Mouse (Mus musculus) telencephalon, adult 2 months (tissue): Measurements from ENCODE around the gene Il17rc.
A peak's percentile ranks its signal among the peaks of the same experiment; 100 is the strongest.

ENCODE experiments used
- DNase-seq: peaks from one replicate; pipeline ENCODE4 v3.0.0-alpha.2; 2011; ENCODE audit warnings: low read depth, low spot score

Il17rc gene

GRCm38 (mm10) chr6:113455007-113455406, 16.2 kb upstream of the Il17rc start:
- DNase-seq = no peak

- no peak for DNase-seq
Observed at GRCm38 (mm10) chr6:113457952-113458534, 13.2 kb upstream of the Il17rc start, which contains the start of gene Il17re. Gene Il17re (plus strand): TSS chr6:113458484.

GRCm38 (mm10) chr6:113458635-113459034, 12.6 kb upstream of the Il17rc start:
- DNase-seq = no peak

GRCm38 (mm10) chr6:113464040-113464439, 7.2 kb upstream of the Il17rc start:
- DNase-seq = no peak

GRCm38 (mm10) chr6:113465602-113466001, 5.6 kb upstream of the Il17rc start:
- DNase-seq = no peak

GRCm38 (mm10) chr6:113468512-113468911, 2.7 kb upstream of the Il17rc start:
- no peak for DNase-seq

GRCm38 (mm10) chr6:113469021-113469420, 2.2 kb upstream of the Il17rc start:
- no peak for DNase-seq

GRCm38 (mm10) chr6:113469432-113469831, 1.8 kb upstream of the Il17rc start:
- no peak for DNase-seq

GRCm38 (mm10) chr6:113472061-113472460, 834 bp downstream of the Il17rc start:
- no peak for DNase-seq

- no peak for DNase-seq
Observed at GRCm38 (mm10) chr6:113473246-113473645, 2.0 kb downstream of the Il17rc start.

GRCm38 (mm10) chr6:113473715-113474114, 2.5 kb downstream of the Il17rc start:
- no peak for DNase-seq

- no peak for DNase-seq
Observed at GRCm38 (mm10) chr6:113477353-113477752, 6.1 kb downstream of the Il17rc start.

GRCm38 (mm10) chr6:113478906-113479305, 7.7 kb downstream of the Il17rc start:
- DNase-seq = no peak

GRCm38 (mm10) chr6:113480555-113481373, 9.5 kb downstream of the Il17rc start:
- no peak for DNase-seq

- DNase-seq = no peak
Observed at GRCm38 (mm10) chr6:113482477-113483099, 11.4 kb downstream of the Il17rc start.

- DNase-seq = peak; percentile 97
Observed at GRCm38 (mm10) chr6:113483100-113483615, 11.9 kb downstream of the Il17rc start, which contains the start of gene Creld1. Gene Creld1 (plus strand): TSS chr6:113483297.

GRCm38 (mm10) chr6:113483729-113484128, 12.5 kb downstream of the Il17rc start:
- no peak for DNase-seq

- DNase-seq = no peak
Observed at GRCm38 (mm10) chr6:113487125-113487576, 15.9 kb downstream of the Il17rc start.

- no peak for DNase-seq
Observed at GRCm38 (mm10) chr6:113489410-113489809, 18.2 kb downstream of the Il17rc start.

- no peak for DNase-seq
Observed at GRCm38 (mm10) chr6:113492101-113492864, 21.1 kb downstream of the Il17rc start.

- no peak for DNase-seq
Observed at GRCm38 (mm10) chr6:113494258-113494788, 23.1 kb downstream of the Il17rc start.
